Mouse (Mus musculus): Measurements from ENCODE around the gene Cobll1. TPM values are rescaled to one million over a fixed set of nuclear protein-coding genes. Genes with fewer than 3 reads are reported as not detected.

The Cobll1 gene
- polyA plus RNA-seq, 1 experiment = 4.4 TPM

GRCm38 (mm10) chr2:65193091-65193795 lies 46.0 kb downstream of the Cobll1 start:
- peak; percentile 9 for DNase-seq (ENCODE audit: low read depth)
- TF ChIP-seq CTCF (IDR thresholded peaks at IDR 0.05; ENCODE audit: borderline replicate concordance, extremely low read depth, insufficient read depth, insufficient read length) = no peak
- no peak for TF ChIP-seq POLR2A (IDR thresholded peaks at IDR 0.05; ENCODE audit: borderline replicate concordance, extremely low read depth, insufficient read depth, insufficient read length, poor library complexity, severe bottlenecking)

GRCm38 (mm10) chr2:65191398-65191797 lies 47.8 kb downstream of the Cobll1 start:
- DNase-seq (ENCODE audit: low read depth) = no peak
- TF ChIP-seq CTCF (IDR thresholded peaks at IDR 0.05; ENCODE audit: borderline replicate concordance, extremely low read depth, insufficient read depth, insufficient read length) = no peak
- TF ChIP-seq POLR2A (IDR thresholded peaks at IDR 0.05; ENCODE audit: borderline replicate concordance, extremely low read depth, insufficient read depth, insufficient read length, poor library complexity, severe bottlenecking) = no peak

DNA sequence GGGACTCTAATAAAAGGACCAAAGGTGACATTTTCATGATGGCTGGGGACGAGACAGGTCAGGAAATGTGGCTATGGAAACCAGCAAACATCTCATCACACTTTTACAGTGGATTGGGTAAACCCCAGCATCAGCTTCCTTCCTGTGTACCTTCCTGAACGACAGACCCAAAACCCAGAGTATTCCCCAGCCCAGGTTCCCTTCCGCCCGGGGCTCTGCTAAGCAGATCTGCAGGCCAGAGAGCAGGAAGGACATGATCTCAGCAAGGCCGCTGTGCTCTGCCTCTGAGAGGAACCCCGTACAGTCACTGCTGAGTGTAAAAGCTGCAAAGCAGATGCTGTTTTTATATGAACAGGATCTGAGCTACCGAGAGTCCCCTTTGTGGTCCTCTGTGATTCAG lies 49.9 kb downstream of the Cobll1 start:
- DNase-seq (ENCODE audit: low read depth) = peak; percentile 19
- TF ChIP-seq POLR2A (IDR thresholded peaks at IDR 0.05; ENCODE audit: borderline replicate concordance, extremely low read depth, insufficient read depth, insufficient read length, poor library complexity, severe bottlenecking) = no peak
- TF ChIP-seq CTCF (IDR thresholded peaks at IDR 0.05; ENCODE audit: borderline replicate concordance, extremely low read depth, insufficient read depth, insufficient read length) = no peak

DNA sequence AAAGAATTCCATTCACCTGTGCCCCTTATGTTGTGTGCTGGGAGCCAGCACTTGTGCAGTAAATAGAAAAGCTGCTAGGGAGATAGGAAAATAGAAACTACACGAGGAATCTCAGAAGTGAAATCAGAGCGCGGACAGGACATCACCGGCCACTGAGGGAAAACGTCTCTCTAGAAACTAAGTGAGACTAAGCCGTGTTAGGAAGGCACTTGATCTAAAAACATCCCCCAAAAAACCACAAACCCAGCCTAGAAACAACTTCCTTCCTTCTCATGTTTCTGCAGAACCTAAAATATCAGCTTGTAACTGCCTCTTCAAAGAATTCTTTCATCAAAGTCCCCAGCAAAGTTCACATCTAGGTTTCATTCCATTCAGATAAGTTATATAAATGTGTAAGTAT lies 50.6 kb downstream of the Cobll1 start:
- no peak for DNase-seq (ENCODE audit: low read depth)
- TF ChIP-seq CTCF (IDR thresholded peaks at IDR 0.05; ENCODE audit: borderline replicate concordance, extremely low read depth, insufficient read depth, insufficient read length) = no peak

- no peak for TF ChIP-seq CTCF (IDR thresholded peaks at IDR 0.05; ENCODE audit: borderline replicate concordance, extremely low read depth, insufficient read depth, insufficient read length)
- DNase-seq (ENCODE audit: low read depth) = no peak
Measured at GRCm38 (mm10) chr2:65187652-65188051, 51.6 kb downstream of the Cobll1 start.

DNA sequence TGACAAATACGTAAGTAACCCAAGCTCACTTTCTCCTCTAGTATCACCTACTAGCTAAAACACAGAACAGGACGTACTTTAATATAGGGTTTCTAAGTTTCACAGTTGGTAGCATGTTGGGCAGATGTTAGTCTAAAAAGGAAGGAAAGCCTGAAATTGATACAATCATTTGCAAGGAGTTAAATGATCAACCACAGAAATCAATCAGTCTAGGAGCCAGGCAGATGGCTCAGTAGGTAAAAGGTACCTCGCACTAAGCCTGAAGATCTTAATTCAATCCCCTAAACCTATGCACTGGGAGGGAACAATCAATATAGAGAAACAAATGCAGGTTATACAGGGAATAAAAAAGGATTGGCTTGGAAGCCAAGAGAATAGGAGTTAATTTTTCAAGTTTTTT lies 52.0 kb downstream of the Cobll1 start:
- TF ChIP-seq POLR2A (IDR thresholded peaks at IDR 0.05; ENCODE audit: borderline replicate concordance, extremely low read depth, insufficient read depth, insufficient read length, poor library complexity, severe bottlenecking) (no peak), CTCF (IDR thresholded peaks at IDR 0.05; ENCODE audit: borderline replicate concordance, extremely low read depth, insufficient read depth, insufficient read length) (no peak)
- no peak for DNase-seq (ENCODE audit: low read depth)

- TF ChIP-seq CTCF (IDR thresholded peaks at IDR 0.05; ENCODE audit: borderline replicate concordance, extremely low read depth, insufficient read depth, insufficient read length) = no peak
- no peak for TF ChIP-seq POLR2A (IDR thresholded peaks at IDR 0.05; ENCODE audit: borderline replicate concordance, extremely low read depth, insufficient read depth, insufficient read length, poor library complexity, severe bottlenecking)
- DNase-seq (ENCODE audit: low read depth) = peak; percentile 79
Measured at GRCm38 (mm10) chr2:65182747-65183146, 56.5 kb downstream of the Cobll1 start.

DNA sequence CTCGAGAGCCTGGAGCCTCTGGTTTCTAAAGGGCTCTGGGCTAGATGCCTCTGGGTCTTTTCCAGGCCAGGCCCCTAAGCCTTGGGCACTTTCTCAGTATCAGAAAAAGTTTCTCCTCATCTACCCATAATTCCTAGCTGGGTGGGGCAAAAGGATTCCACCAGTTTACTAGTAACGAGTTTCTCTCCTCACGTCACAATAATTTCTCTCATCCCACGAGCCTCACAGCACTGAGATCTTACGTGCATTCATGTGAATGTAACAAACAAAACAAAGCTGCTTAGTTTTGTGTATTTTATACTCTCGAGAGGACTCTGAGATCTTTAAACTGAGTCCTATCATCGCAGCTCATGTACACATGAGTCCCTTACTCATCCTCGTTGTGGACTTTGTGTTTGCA lies 57.5 kb downstream of the Cobll1 start:
- TF ChIP-seq POLR2A (IDR thresholded peaks at IDR 0.05; ENCODE audit: borderline replicate concordance, extremely low read depth, insufficient read depth, insufficient read length, poor library complexity, severe bottlenecking) = no peak
- TF ChIP-seq CTCF (IDR thresholded peaks at IDR 0.05; ENCODE audit: borderline replicate concordance, extremely low read depth, insufficient read depth, insufficient read length) = no peak
- no peak for DNase-seq (ENCODE audit: low read depth)

DNA sequence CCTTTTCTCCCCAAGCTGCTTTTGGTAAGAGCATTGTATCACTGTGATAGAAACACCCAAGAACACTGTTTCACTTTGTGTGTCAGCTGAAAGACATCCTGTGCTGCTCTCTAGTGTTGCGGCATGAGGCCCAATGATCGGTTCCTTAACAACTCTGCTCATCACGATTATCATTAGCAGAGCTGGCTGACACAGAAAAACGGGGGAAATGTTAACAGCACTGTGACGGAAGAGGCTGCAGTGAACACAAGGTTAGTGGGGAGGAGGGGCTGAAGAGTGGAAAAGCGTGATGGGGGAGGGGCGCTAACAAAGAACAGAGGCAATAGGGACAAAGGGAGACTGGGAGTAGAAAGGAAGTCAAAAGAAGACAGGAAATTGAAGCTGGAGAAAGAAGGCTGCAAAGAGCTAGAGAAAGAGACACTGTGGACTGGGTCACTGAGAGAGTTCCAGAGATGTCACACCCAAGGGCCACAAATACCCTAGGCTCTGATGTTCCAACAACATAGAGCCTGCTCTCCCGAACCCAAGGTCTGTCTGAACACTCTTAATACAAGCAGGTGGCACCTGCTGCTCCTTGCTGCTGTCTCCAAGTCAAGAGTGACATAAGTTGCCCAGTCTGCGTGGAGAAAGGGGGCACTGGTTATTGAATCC lies 58.0 kb downstream of the Cobll1 start:
- DNase-seq (ENCODE audit: low read depth) = peak; percentile 73

GRCm38 (mm10) chr2:65175645-65176044 lies 63.6 kb downstream of the Cobll1 start:
- peak; percentile 42 for DNase-seq (ENCODE audit: low read depth)
- TF ChIP-seq POLR2A (IDR thresholded peaks at IDR 0.05; ENCODE audit: borderline replicate concordance, extremely low read depth, insufficient read depth, insufficient read length, poor library complexity, severe bottlenecking) (no peak), CTCF (IDR thresholded peaks at IDR 0.05; ENCODE audit: borderline replicate concordance, extremely low read depth, insufficient read depth, insufficient read length) (no peak)

More for the DNA sequence above, 58.0 kb downstream of the Cobll1 start:
- TF ChIP-seq POLR2A (IDR thresholded peaks at IDR 0.05; ENCODE audit: borderline replicate concordance, extremely low read depth, insufficient read depth, insufficient read length, poor library complexity, severe bottlenecking) = no peak
- no peak for TF ChIP-seq CTCF (IDR thresholded peaks at IDR 0.05; ENCODE audit: borderline replicate concordance, extremely low read depth, insufficient read depth, insufficient read length)

GRCm38 (mm10) chr2:65172071-65172470 lies 67.1 kb downstream of the Cobll1 start:
- TF ChIP-seq POLR2A (IDR thresholded peaks at IDR 0.05; ENCODE audit: borderline replicate concordance, extremely low read depth, insufficient read depth, insufficient read length, poor library complexity, severe bottlenecking) = no peak
- TF ChIP-seq CTCF (IDR thresholded peaks at IDR 0.05; ENCODE audit: borderline replicate concordance, extremely low read depth, insufficient read depth, insufficient read length) = no peak

DNA sequence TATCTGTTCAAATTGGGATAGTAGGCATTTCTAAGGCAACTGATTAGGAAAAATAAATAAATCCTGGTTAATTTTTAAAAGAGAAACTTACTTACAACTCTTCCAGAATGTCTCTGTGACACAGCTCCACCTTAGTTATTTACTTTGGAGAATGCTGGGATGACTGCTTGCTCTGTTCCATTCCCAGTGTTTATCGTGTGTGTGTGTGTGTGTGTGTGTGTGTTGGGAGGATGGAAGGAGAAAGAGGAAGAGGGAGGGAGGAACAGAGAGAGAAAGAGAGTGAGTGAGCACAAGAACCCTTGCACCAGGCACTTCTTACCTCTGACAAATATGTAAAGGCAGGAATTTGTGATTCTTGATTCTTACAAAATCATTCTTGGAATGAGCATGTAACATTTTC lies 67.7 kb downstream of the Cobll1 start:
- DNase-seq (ENCODE audit: low read depth) = no peak
- TF ChIP-seq POLR2A (IDR thresholded peaks at IDR 0.05; ENCODE audit: borderline replicate concordance, extremely low read depth, insufficient read depth, insufficient read length, poor library complexity, severe bottlenecking) = no peak
- no peak for TF ChIP-seq CTCF (IDR thresholded peaks at IDR 0.05; ENCODE audit: borderline replicate concordance, extremely low read depth, insufficient read depth, insufficient read length)

More at GRCm38 (mm10) chr2:65172071-65172470, 67.1 kb downstream of the Cobll1 start:
- DNase-seq (ENCODE audit: low read depth) = no peak
